16 mouse cellular contexts compared by ENCODE assay signal in genomic region chr2:143166771-143167170, GRCm38 (mm10).
"Had no signal": no experiment of that assay in that cellular context is flagged by ENCODE, and none has a peak within 500 bp of the region (broad histone marks: within the 10 kb centered on the region; RNA-seq: fewer than 3 reads in every experiment).

No protein-coding gene starts in this region.

- H3K9me3 ChIP-seq: neural tube, embryonic 13.5 days; stomach, embryonic 15.5 days had no signal

- H3K27me3 ChIP-seq: liver, embryonic 13.5 days; neural tube, embryonic 13.5 days; stomach, embryonic 15.5 days had no signal

- H3K9ac ChIP-seq: liver, embryonic 13.5 days; neural tube, embryonic 13.5 days; stomach, embryonic 15.5 days had no signal

- H3K27ac ChIP-seq: liver, embryonic 13.5 days; neural tube, embryonic 13.5 days; stomach, embryonic 15.5 days had no signal

- H3K4me2 ChIP-seq: liver, embryonic 13.5 days; midbrain, embryonic 11.5 days; neural tube, embryonic 13.5 days; stomach, embryonic 15.5 days had no signal

- H3K36me3 ChIP-seq: liver, embryonic 13.5 days; neural tube, embryonic 13.5 days; stomach, embryonic 15.5 days had no signal

- H3K4me1 ChIP-seq: liver, embryonic 13.5 days; neural tube, embryonic 13.5 days; stomach, embryonic 15.5 days had no signal

- H3K4me3 ChIP-seq: liver, embryonic 13.5 days; myocyte; neural tube, embryonic 13.5 days; stomach, embryonic 15.5 days had no signal

- DNase-seq: kidney, adult 9 months; kidney, postnatal 14 days; kidney, postnatal 4 days; liver, embryonic 13.5 days; lung, adult 2 months; lung, postnatal 14 days; lung, postnatal 4 days; midbrain, embryonic 14.5 days; retina, postnatal 1 day; right cerebral cortex, postnatal 25 days; spleen, adult 18-20 months; thymus, postnatal 25 days had no signal
